ENCODE assay signal across 10 mouse cellular contexts in the genomic region with DNA sequence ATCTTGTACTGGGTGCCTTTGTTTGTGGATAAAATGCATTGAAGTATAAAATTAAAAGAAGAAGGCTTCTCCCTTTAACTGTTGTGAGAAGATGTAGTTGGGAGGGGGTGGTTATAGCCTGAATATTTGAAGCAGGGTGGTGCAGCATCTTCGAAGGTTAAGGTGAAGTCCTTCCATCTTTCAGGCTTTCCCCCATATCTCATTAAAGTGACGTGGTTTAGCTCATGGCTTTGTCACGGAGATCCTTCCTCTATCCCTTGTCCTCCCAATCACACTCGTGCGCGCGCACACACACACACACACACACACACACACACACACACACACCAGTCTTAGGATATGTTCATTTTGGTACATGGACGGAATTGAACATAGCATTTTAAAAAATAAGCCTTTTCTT. TPM values are rescaled to one million over a fixed set of nuclear protein-coding genes. Genes with fewer than 3 reads are reported as not detected.
A peak's percentile ranks its signal among the peaks of the same experiment; 100 is the strongest.
DNase-seq lines count a peak whose midpoint lies in the region; ATAC-seq lines count a peak whose summit lies in the region.
"Had no signal": no experiment of that assay in that cellular context is flagged by ENCODE, and none has a peak within 500 bp of the region (broad histone marks: within the 10 kb centered on the region; RNA-seq: fewer than 3 reads in every experiment).

No protein-coding gene starts in this region.

- 59% methylated on average over 8 of the region's 8 CpGs for WGBS in heart, embryonic 11.5 days (ENCODE audit: insufficient replicate concordance)
- WGBS in lung, embryonic 15.5 days: 77% methylated on average over 8 of the region's 8 CpGs
- 85% methylated on average over 8 of the region's 8 CpGs for WGBS in limb, embryonic 10.5 days
- WGBS in neural tube, embryonic 14.5 days: 67% methylated on average over 8 of the region's 8 CpGs

- H3K9ac ChIP-seq in heart, embryonic 11.5 days (ENCODE audit: low read depth, low read length): peak overlapping the region; percentile 91
- no peak overlapping the region for H3K9ac ChIP-seq in lung, embryonic 15.5 days
- H3K9ac ChIP-seq in neural tube, embryonic 14.5 days (replicated peaks; ENCODE audit: low read depth, low read length): peak overlapping the region; percentile 99; the same call in 1 of the 2 replicates
- H3K9ac ChIP-seq: liver, embryonic 15.5 days had no signal

- ATAC-seq in heart, embryonic 11.5 days (replicated peaks; ENCODE audit: insufficient number of reproducible peaks, low FRiP score, low TSS enrichment): no peak
- ATAC-seq in lung, embryonic 15.5 days (ENCODE audit: borderline replicate concordance, extremely low read depth, low FRiP score, low TSS enrichment): no peak
- ATAC-seq in neural tube, embryonic 14.5 days (ENCODE audit: low read depth): no peak

- H3K9me3 ChIP-seq in heart, embryonic 11.5 days (replicated peaks; ENCODE audit: control insufficient read depth, low read length): no peaks in the 10 kb centered on the region
- no peaks in the 10 kb centered on the region for H3K9me3 ChIP-seq in lung, embryonic 15.5 days
- no peaks in the 10 kb centered on the region for H3K9me3 ChIP-seq in limb, embryonic 10.5 days (replicated peaks)
- no peaks in the 10 kb centered on the region for H3K9me3 ChIP-seq in neural tube, embryonic 14.5 days (ENCODE audit: control insufficient read depth, low read length)
- H3K9me3 ChIP-seq: liver, embryonic 15.5 days had no signal

- H3K27me3 ChIP-seq in heart, embryonic 11.5 days (ENCODE audit: control insufficient read depth, insufficient read depth, low read length): no peaks in the 10 kb centered on the region
- no peaks in the 10 kb centered on the region for H3K27me3 ChIP-seq in lung, embryonic 15.5 days
- H3K27me3 ChIP-seq in limb, embryonic 10.5 days (ENCODE audit: low read depth, poor library complexity, severe bottlenecking): no peaks in the 10 kb centered on the region
- H3K27me3 ChIP-seq in neural tube, embryonic 14.5 days (ENCODE audit: control insufficient read depth, insufficient read depth, low read length): no peaks in the 10 kb centered on the region

- H3K4me3 ChIP-seq in heart, embryonic 11.5 days (ENCODE audit: low read depth, low read length): peak overlapping the region; percentile 75
- H3K4me3 ChIP-seq in lung, embryonic 15.5 days: peak overlapping the region; percentile 95; the same call in 1 of the 2 replicates
- 0 out of 2 replicates have a peak overlapping the region, but pooled peaks have one; percentile 91 for H3K4me3 ChIP-seq in limb, embryonic 10.5 days
- peak overlapping the region; percentile 93 for H3K4me3 ChIP-seq in neural tube, embryonic 14.5 days (ENCODE audit: low read depth, low read length)

- H3K36me3 ChIP-seq in heart, embryonic 11.5 days (ENCODE audit: control insufficient read depth, insufficient read depth, low read length): 0 out of 2 replicates have a peak, but pooled peaks cover 2% of the 10 kb centered on the region
- no peaks in the 10 kb centered on the region for H3K36me3 ChIP-seq in lung, embryonic 15.5 days
- peaks cover 22% of the 10 kb centered on the region for H3K36me3 ChIP-seq in limb, embryonic 10.5 days
- H3K36me3 ChIP-seq in neural tube, embryonic 14.5 days (ENCODE audit: control insufficient read depth, insufficient read depth, low read length): peaks cover 6% of the 10 kb centered on the region; the same call in 1 of the 2 replicates
- H3K36me3 ChIP-seq: liver, embryonic 15.5 days had no signal

- H3K27ac ChIP-seq in heart, embryonic 11.5 days (ENCODE audit: low read depth, low read length): peak overlapping the region; percentile 94; the same call in 1 of the 2 replicates
- no peak overlapping the region for H3K27ac ChIP-seq in lung, embryonic 15.5 days
- H3K27ac ChIP-seq in limb, embryonic 10.5 days: no peak overlapping the region
- H3K27ac ChIP-seq in neural tube, embryonic 14.5 days (ENCODE audit: low read depth, low read length): peak overlapping the region; percentile 100
- H3K27ac ChIP-seq: liver, embryonic 15.5 days had no signal

- H3K4me1 ChIP-seq in heart, embryonic 11.5 days (ENCODE audit: control insufficient read depth, insufficient read depth, low read length): peaks cover 18% of the 10 kb centered on the region; the same call in 1 of the 2 replicates
- H3K4me1 ChIP-seq in lung, embryonic 15.5 days: peaks cover 39% of the 10 kb centered on the region
- peaks cover 42% of the 10 kb centered on the region for H3K4me1 ChIP-seq in limb, embryonic 10.5 days
- H3K4me1 ChIP-seq in neural tube, embryonic 14.5 days (ENCODE audit: control insufficient read depth, insufficient read depth, low read length): peaks cover 11% of the 10 kb centered on the region; the same call in 1 of the 2 replicates

- DNase-seq in heart, adult 9 months (ENCODE audit: low spot score in 2 of 2): no peak
- no peak for DNase-seq in lung, postnatal 4 days
- DNase-seq in limb, embryonic 10.5 days (ENCODE audit: low spot score): no peak
- no peak for DNase-seq in Muller cell, postnatal 12 days (ENCODE audit: inconsistent ontology term)
- no peak for DNase-seq in frontal cortex, postnatal 36 days (ENCODE audit: low spot score in 2 of 2)
- DNase-seq: thymus, postnatal 36 days had no signal

- peak overlapping the region; percentile 92 for H3K4me2 ChIP-seq in heart, embryonic 11.5 days
- peak overlapping the region; percentile 100; the same call in 1 of the 2 replicates for H3K4me2 ChIP-seq in lung, embryonic 15.5 days
- peak overlapping the region; percentile 88 for H3K4me2 ChIP-seq in neural tube, embryonic 14.5 days (ENCODE audit: low read depth, low read length)

RNA-seq across cellular contexts. Expression of gene Mpped2, which starts 3.3 kb away (rescaled TPM):
- polyA plus RNA-seq in heart, embryonic 11.5 days (2014; fragmentation: Nextera tagmentation; extraction: Ambion mirVana): 124 and 126 TPM in 2 replicates
- polyA plus RNA-seq in lung, embryonic 15.5 days (2015; fragmentation: Nextera tagmentation; extraction: Ambion mirVana): 27.2 and 30.6 TPM in 2 replicates
- 64.3 and 106 TPM in 2 replicates for polyA plus RNA-seq in limb, embryonic 10.5 days (2016; fragmentation: Nextera tagmentation; extraction: Ambion mirVana)
- 239 and 242 TPM in 2 replicates for polyA plus RNA-seq in neural tube, embryonic 14.5 days (2014; fragmentation: Nextera tagmentation; extraction: Ambion mirVana)

Comparison
In these comparisons a context has a peak if more than half of its experiments do, and no peak if none do; other contexts are left out.
1. H3K27ac ChIP-seq: peak in heart, embryonic 11.5 days (single experiment) and neural tube, embryonic 14.5 days (single experiment); none in lung, embryonic 15.5 days (single experiment) and limb, embryonic 10.5 days (single experiment).
2. Peak in every context shown above with its lines, with median percentiles within 50 percentile points of each other: H3K4me2 ChIP-seq and H3K4me3 ChIP-seq.